19 mouse cellular contexts compared by ENCODE assay signal in genomic region chr10:130142481-130142880, GRCm38 (mm10). TPM values are rescaled to one million over a fixed set of nuclear protein-coding genes. Genes with fewer than 3 reads are reported as not detected.
DNase-seq lines count a peak whose midpoint lies in the region; ATAC-seq and TF ChIP-seq lines count a peak whose summit lies in the region.
"Not testable (repeated sequence)": the region's sequence is repeated elsewhere in the genome, so short reads cannot be mapped to it uniquely, and the experiment has no call there.
"Had no signal": no experiment of that assay in that cellular context is flagged by ENCODE, and none has a peak within 500 bp of the region (broad histone marks: within the 10 kb centered on the region; RNA-seq: fewer than 3 reads in every experiment).

No protein-coding gene starts in this region.

- not testable (repeated sequence) for H3K27me3 ChIP-seq in liver, adult 2 months (ENCODE audit: control insufficient read depth, insufficient read depth, low read length); liver, postnatal 0 days (ENCODE audit: insufficient read depth, low read length)

- not testable (repeated sequence) for H3K9me3 ChIP-seq in liver, postnatal 0 days (ENCODE audit: low read length)

- WGBS in liver, adult 2 months: 23% methylated on average over 5 of the region's 5 CpGs
- 59% methylated on average over 5 of the region's 5 CpGs for WGBS in liver, postnatal 0 days (ENCODE audit: insufficient replicate concordance)

- H3K4me2 ChIP-seq in liver, postnatal 0 days (ENCODE audit: low read depth, low read length): not testable (repeated sequence)

- not testable (repeated sequence) for H3K36me3 ChIP-seq in liver, adult 2 months (ENCODE audit: control insufficient read depth, insufficient read depth, low read length); liver, postnatal 0 days (replicated peaks; ENCODE audit: insufficient read depth, low read length)

- not testable (repeated sequence) for H3K4me3 ChIP-seq in liver, adult 2 months (ENCODE audit: insufficient read depth, low read depth, low read length); liver, postnatal 0 days (ENCODE audit: low read depth, low read length)

- H3K4me1 ChIP-seq in liver, adult 2 months (ENCODE audit: control insufficient read depth, insufficient read depth, low read length); liver, postnatal 0 days (ENCODE audit: insufficient read depth): not testable (repeated sequence)

- DNase-seq in adrenal gland, adult 2 months: peak; percentile 75
- peak; percentile 52 for DNase-seq in adrenal gland, postnatal 10 days
- DNase-seq in adrenal gland, postnatal 25 days: peak; percentile 21
- peak; percentile 3 for DNase-seq in liver, adult 2 months (ENCODE audit: extremely low read depth, low read depth, low spot score)
- DNase-seq in liver, postnatal 0 days: not testable (repeated sequence)
- DNase-seq in ovary, postnatal 36 days (ENCODE audit: low spot score): peak; percentile 23

- H3K79me2 ChIP-seq in liver, adult 2 months (ENCODE audit: control insufficient read depth, insufficient read depth, low read length): not testable (repeated sequence)

- H3K27ac ChIP-seq in liver, adult 2 months (replicated peaks; ENCODE audit: insufficient read depth, low read depth, low read length): not testable (repeated sequence)
- peak overlapping the region; percentile 62 for H3K27ac ChIP-seq in liver, postnatal 0 days (ENCODE audit: low read depth)

- not testable (repeated sequence) for TF ChIP-seq CTCF in liver, adult 2 months (IDR thresholded peaks at IDR 0.05; ENCODE audit: low read depth, low read length); liver, postnatal 0 days (IDR thresholded peaks at IDR 0.05; ENCODE audit: low read depth)

- not testable (repeated sequence) for TF ChIP-seq POLR2A in liver, adult 2 months (IDR thresholded peaks at IDR 0.05; ENCODE audit: extremely low read depth, insufficient read depth, low read length)

- ATAC-seq in liver, postnatal 0 days: peak; percentile 82

- TF ChIP-seq EP300 in liver, postnatal 0 days (IDR thresholded peaks at IDR 0.05; ENCODE audit: low read depth): not testable (repeated sequence)

- not testable (repeated sequence) for H3K9ac ChIP-seq in liver, adult 2 months (ENCODE audit: low read depth, low read length); liver, postnatal 0 days (replicated peaks)

RNA-seq across cellular contexts. Expression of gene Olfr824, which starts 12.7 kb away (rescaled TPM):
- not detected for total RNA-seq in adrenal gland, adult 2 months (2021)
- polyA plus RNA-seq in adrenal gland, adult 2 months (2012; rRNA removed): not detected in 2 replicates
- under 1 TPM in 1 of 2 experiments, not detected in 1; 0.09 TPM for total RNA-seq in adrenal gland, postnatal 10 days (2021)
- not detected in 2 replicates for total RNA-seq in adrenal gland, postnatal 25 days (2021)
- total RNA-seq in liver, adult 2 months (2014; rRNA removed): not detected in 2 replicates
- not detected in 2 replicates for polyA plus RNA-seq in liver, adult 2 months (2012; rRNA removed)
- 0.02 and 0.04 TPM in 2 replicates for polyA plus RNA-seq in liver, postnatal 0 days (2015; fragmentation: Nextera tagmentation; extraction: Ambion mirVana)
- total RNA-seq: adrenal gland, adult 18-20 months; ES-E14; forebrain, postnatal 0 days; MEL had no signal
- polyA plus RNA-seq: C2C12; cerebellum, adult 2 months; cortical plate, adult 2 months; embryonic facial prominence, embryonic 10.5 days; embryonic facial prominence, embryonic 12.5 days; embryonic facial prominence, embryonic 14.5 days; forebrain, embryonic 11.5 days; forebrain, embryonic 13.5 days; forebrain, embryonic 15.5 days; forebrain, postnatal 0 days had no signal

RNA-seq across cellular contexts. Expression of gene Olfr825, which starts 24.1 kb away (rescaled TPM):
- not detected for total RNA-seq in adrenal gland, adult 2 months (2021)
- polyA plus RNA-seq in adrenal gland, adult 2 months (2012; rRNA removed): not detected in 2 replicates
- not detected for total RNA-seq in adrenal gland, postnatal 10 days (2021)
- not detected in 2 replicates for total RNA-seq in adrenal gland, postnatal 25 days (2021)
- not detected in 2 replicates for total RNA-seq in liver, adult 2 months (2014; rRNA removed)
- polyA plus RNA-seq in liver, adult 2 months (2012; rRNA removed): not detected in 2 replicates
- not detected in 2 replicates for polyA plus RNA-seq in liver, postnatal 0 days (2015; fragmentation: Nextera tagmentation; extraction: Ambion mirVana)
- total RNA-seq: adrenal gland, adult 18-20 months; ES-E14; forebrain, postnatal 0 days; MEL had no signal
- polyA plus RNA-seq: C2C12; cerebellum, adult 2 months; cortical plate, adult 2 months; embryonic facial prominence, embryonic 10.5 days; embryonic facial prominence, embryonic 12.5 days; embryonic facial prominence, embryonic 14.5 days; forebrain, embryonic 11.5 days; forebrain, embryonic 13.5 days; forebrain, embryonic 15.5 days; forebrain, postnatal 0 days had no signal

RNA-seq across cellular contexts. Expression of gene Olfr823, which starts 27.3 kb away (rescaled TPM):
- not detected for total RNA-seq in adrenal gland, adult 2 months (2021)
- polyA plus RNA-seq in adrenal gland, adult 2 months (2012; rRNA removed): not detected in 2 replicates
- not detected for total RNA-seq in adrenal gland, postnatal 10 days (2021)
- not detected in 2 replicates for total RNA-seq in adrenal gland, postnatal 25 days (2021)
- total RNA-seq in liver, adult 2 months (2014; rRNA removed): not detected in 2 replicates
- polyA plus RNA-seq in liver, adult 2 months (2012; rRNA removed): not detected in 2 replicates
- not detected in 2 replicates for polyA plus RNA-seq in liver, postnatal 0 days (2015; fragmentation: Nextera tagmentation; extraction: Ambion mirVana)
- total RNA-seq: adrenal gland, adult 18-20 months; ES-E14; forebrain, postnatal 0 days; MEL had no signal
- polyA plus RNA-seq: C2C12; cerebellum, adult 2 months; cortical plate, adult 2 months; embryonic facial prominence, embryonic 10.5 days; embryonic facial prominence, embryonic 12.5 days; embryonic facial prominence, embryonic 14.5 days; forebrain, embryonic 11.5 days; forebrain, embryonic 13.5 days; forebrain, embryonic 15.5 days; forebrain, postnatal 0 days had no signal

RNA-seq across cellular contexts. Expression of gene Olfr826, which starts 41.5 kb away (rescaled TPM):
- total RNA-seq in adrenal gland, adult 2 months (2021): not detected
- not detected in 2 replicates for polyA plus RNA-seq in adrenal gland, adult 2 months (2012; rRNA removed)
- total RNA-seq in adrenal gland, postnatal 10 days (2021): not detected
- total RNA-seq in adrenal gland, postnatal 25 days (2021): not detected in 2 replicates
- total RNA-seq in liver, adult 2 months (2014; rRNA removed): not detected in 2 replicates
- polyA plus RNA-seq in liver, adult 2 months (2012; rRNA removed): not detected in 2 replicates
- not detected in 2 replicates for polyA plus RNA-seq in liver, postnatal 0 days (2015; fragmentation: Nextera tagmentation; extraction: Ambion mirVana)
- total RNA-seq: adrenal gland, adult 18-20 months; ES-E14; forebrain, postnatal 0 days; MEL had no signal
- polyA plus RNA-seq: C2C12; cerebellum, adult 2 months; cortical plate, adult 2 months; embryonic facial prominence, embryonic 10.5 days; embryonic facial prominence, embryonic 12.5 days; embryonic facial prominence, embryonic 14.5 days; forebrain, embryonic 11.5 days; forebrain, embryonic 13.5 days; forebrain, embryonic 15.5 days; forebrain, postnatal 0 days had no signal
